Mouse (Mus musculus) MEL (cell line): ENCODE measurements around the gene Spats2. TPM values are rescaled to one million over a fixed set of nuclear protein-coding genes. Genes with fewer than 3 reads are reported as not detected.

Source experiments
- DNase-seq: peaks from one replicate; pipeline ENCODE4 v3.0.0; 2011; ENCODE audit warnings: low read depth, low spot score
- H3K27ac ChIP-seq: 2 replicates; pipeline ENCODE4 v1.5.1; 2012; ENCODE audit warnings: low read depth, mild to moderate bottlenecking, control low read depth, low read length, moderate library complexity; ENCODE audit not compliant: control insufficient read depth
- H3K27me3 ChIP-seq, 2 experiments: fragments of 150-350 bp in 1 of 2; sonication (generic) in 1 of 2; 2 replicates each; pipeline ENCODE4 v1.6.1; 2012; ENCODE audit warnings: low read length in 2 of 2, mild to moderate bottlenecking in 2 of 2, improper control_type of control experiment in 1 of 2, moderate library complexity in 1 of 2; ENCODE audit not compliant: insufficient read depth in 2 of 2, control insufficient read depth in 1 of 2
- H3K36me3 ChIP-seq, 2 experiments: 2 replicates each; pipeline ENCODE4 v1.6.1; 2012 to 2014; ENCODE audit warnings: low read length in 2 of 2, improper control_type of control experiment in 1 of 2, inconsistent platforms in 1 of 2, mild to moderate bottlenecking in 1 of 2; ENCODE audit not compliant: insufficient read depth in 2 of 2, control insufficient read depth in 1 of 2
- H3K4me1 ChIP-seq, 2 experiments: fragments of 150-350 bp in 1 of 2; sonication (generic) in 1 of 2; 2 replicates each; pipeline ENCODE4 v1.6.1; 2012; ENCODE audit warnings: low read length in 2 of 2, improper control_type of control experiment in 1 of 2, mild to moderate bottlenecking in 1 of 2; ENCODE audit not compliant: insufficient read depth in 2 of 2, control insufficient read depth in 1 of 2
- H3K4me3 ChIP-seq, 2 experiments: fragments of 150-350 bp in 1 of 2; sonication (generic) in 1 of 2; 2 replicates each; pipeline ENCODE4 v1.5.1; 2012; ENCODE audit warnings: low read depth in 2 of 2, low read length in 2 of 2, mild to moderate bottlenecking in 2 of 2, moderate library complexity in 2 of 2, control low read depth in 1 of 2, improper control_type of control experiment in 1 of 2; ENCODE audit not compliant: control insufficient read depth in 1 of 2, insufficient read depth in 1 of 2
- H3K79me2 ChIP-seq: 2 replicates; pipeline ENCODE4 v1.6.1; 2012; ENCODE audit warnings: mild to moderate bottlenecking, low read length, moderate library complexity; ENCODE audit not compliant: control insufficient read depth, poor library complexity, insufficient read depth
- H3K9ac ChIP-seq: 2 replicates; pipeline ENCODE4 v1.6.1; 2012; ENCODE audit warnings: low read depth, mild to moderate bottlenecking, control low read depth, low read length, moderate library complexity; ENCODE audit not compliant: control insufficient read depth, poor library complexity, severe bottlenecking
- H3K9me3 ChIP-seq: fragments of 150-350 bp; sonication (generic); replicated peaks from 2 replicates; pipeline ENCODE4 v1.6.1; 2012; ENCODE audit warnings: mild to moderate bottlenecking, low read length, improper control_type of control experiment, moderate library complexity; ENCODE audit not compliant: insufficient read depth
- BHLHE40 ChIP-seq: IDR thresholded peaks from 2 replicates; pipeline ENCODE4 v1.6.1; 2012; ENCODE audit warnings: low read depth, mild to moderate bottlenecking, inconsistent platforms, low read length, improper control_type of control experiment, borderline replicate concordance
- CHD1 ChIP-seq: IDR thresholded peaks from 2 replicates; pipeline ENCODE4 v1.6.1; 2012; ENCODE audit warnings: low read depth, mild to moderate bottlenecking, inconsistent platforms, low read length, improper control_type of control experiment
- CHD2 ChIP-seq: IDR thresholded peaks from 2 replicates; pipeline ENCODE4 v1.6.1; 2011; ENCODE audit warnings: low read length, improper control_type of control experiment
- CTCF ChIP-seq, 3 experiments: IDR thresholded peaks in 2 of 3; conservative IDR thresholded peaks in 1 of 3; 2 replicates each; pipeline ENCODE4 v1.5.1; 2011 to 2012; ENCODE audit warnings: low read length in 3 of 3, low read depth in 2 of 3, mild to moderate bottlenecking in 2 of 3, improper control_type of control experiment in 1 of 3, inconsistent platforms in 1 of 3, mixed read lengths in 1 of 3, moderate library complexity in 1 of 3; ENCODE audit not compliant: control insufficient read depth in 1 of 3, insufficient read depth in 1 of 3, poor library complexity in 1 of 3, severe bottlenecking in 1 of 3
- E2F4 ChIP-seq: IDR thresholded peaks from 2 replicates; pipeline ENCODE4 v1.6.1; 2011; ENCODE audit warnings: low read depth, low read length, improper control_type of control experiment, borderline replicate concordance
- EP300 ChIP-seq, 2 experiments: IDR thresholded peaks; 2 replicates each; pipeline ENCODE4 v1.6.1; 2011; ENCODE audit warnings: improper control_type of control experiment in 2 of 2, low read length in 2 of 2, low read depth in 1 of 2, mild to moderate bottlenecking in 1 of 2
- ETS1 ChIP-seq: IDR thresholded peaks from 2 replicates; pipeline ENCODE4 v1.6.1; 2012; ENCODE audit warnings: low read depth, mild to moderate bottlenecking, inconsistent platforms, low read length, improper control_type of control experiment, moderate library complexity
- GABPA ChIP-seq: IDR thresholded peaks from 2 replicates; pipeline ENCODE4 v1.6.1; 2012; ENCODE audit warnings: low read depth, mild to moderate bottlenecking, inconsistent platforms, low read length, improper control_type of control experiment, moderate library complexity
- GATA1 ChIP-seq: IDR thresholded peaks from 2 replicates; pipeline ENCODE4 v1.6.1; 2011; ENCODE audit warnings: low read depth, low read length, improper control_type of control experiment
- HCFC1 ChIP-seq: IDR thresholded peaks from 2 replicates; pipeline ENCODE4 v1.6.1; 2012; ENCODE audit warnings: low read depth, mild to moderate bottlenecking, inconsistent platforms, low read length, improper control_type of control experiment, moderate library complexity
- JUND ChIP-seq: IDR thresholded peaks from 2 replicates; pipeline ENCODE4 v1.6.1; 2011; ENCODE audit warnings: low read depth, mild to moderate bottlenecking, improper control_type of control experiment, low read length
- KAT2A ChIP-seq: conservative IDR thresholded peaks from 2 replicates; pipeline ENCODE4 v1.6.1; 2012; ENCODE audit warnings: low read depth, low read length, improper control_type of control experiment, inconsistent platforms
- MAFK ChIP-seq: IDR thresholded peaks from 2 replicates; pipeline ENCODE4 v1.6.1; 2011; ENCODE audit warnings: low read depth, mild to moderate bottlenecking, low read length, improper control_type of control experiment, borderline replicate concordance
- MAX ChIP-seq: IDR thresholded peaks from 2 replicates; pipeline ENCODE4 v1.6.1; 2011; ENCODE audit warnings: low read length, improper control_type of control experiment
- MAZ ChIP-seq: IDR thresholded peaks from 2 replicates; pipeline ENCODE4 v1.6.1; 2012; ENCODE audit warnings: low read depth, mild to moderate bottlenecking, inconsistent platforms, low read length, improper control_type of control experiment
- MYB ChIP-seq: IDR thresholded peaks from 2 replicates; pipeline ENCODE4 v1.6.1; 2011; ENCODE audit warnings: mild to moderate bottlenecking, low read depth, low read length, improper control_type of control experiment
- MYC ChIP-seq: IDR thresholded peaks from 2 replicates; pipeline ENCODE4 v1.6.1; 2011; ENCODE audit warnings: low read depth, mild to moderate bottlenecking, low read length, improper control_type of control experiment, moderate library complexity
- NELFE ChIP-seq: IDR thresholded peaks from 2 replicates; pipeline ENCODE4 v1.6.1; 2011; ENCODE audit warnings: low read depth, low read length, improper control_type of control experiment
- POLR2AphosphoS2 ChIP-seq: IDR thresholded peaks from 2 replicates; pipeline ENCODE4 v1.6.1; 2011; ENCODE audit warnings: low read length, improper control_type of control experiment
- RCOR1 ChIP-seq: IDR thresholded peaks from 2 replicates; pipeline ENCODE4 v1.6.1; 2012; ENCODE audit warnings: low read depth, mild to moderate bottlenecking, inconsistent platforms, low read length, improper control_type of control experiment
- SIN3A ChIP-seq: IDR thresholded peaks from 2 replicates; pipeline ENCODE4 v1.6.1; 2012; ENCODE audit warnings: low read length, improper control_type of control experiment, inconsistent platforms
- SMC3 ChIP-seq: IDR thresholded peaks from 2 replicates; pipeline ENCODE4 v1.6.1; 2011; ENCODE audit warnings: low read depth, low read length, improper control_type of control experiment
- TAL1 ChIP-seq: IDR thresholded peaks from 2 replicates; pipeline ENCODE4 v1.6.1; 2012; ENCODE audit warnings: mild to moderate bottlenecking, inconsistent platforms, low read length, moderate library complexity, mixed read lengths
- TBP ChIP-seq: IDR thresholded peaks from 2 replicates; pipeline ENCODE4 v1.8.0; 2011; ENCODE audit warnings: low read depth, low read length, improper control_type of control experiment
- UBTF ChIP-seq: IDR thresholded peaks from 2 replicates; pipeline ENCODE4 v1.6.1; 2012; ENCODE audit warnings: low read depth, mild to moderate bottlenecking, inconsistent platforms, low read length, improper control_type of control experiment, moderate library complexity, borderline replicate concordance; ENCODE audit not compliant: insufficient read depth
- USF2 ChIP-seq, 2 experiments: IDR thresholded peaks; 2 replicates each; pipeline ENCODE4 v1.6.1; 2011 to 2012; ENCODE audit warnings: improper control_type of control experiment in 2 of 2, low read length in 2 of 2, borderline replicate concordance in 1 of 2, inconsistent platforms in 1 of 2, low read depth in 1 of 2, mild to moderate bottlenecking in 1 of 2; ENCODE audit not compliant: insufficient read depth in 1 of 2
- ZKSCAN1 ChIP-seq: IDR thresholded peaks from 2 replicates; pipeline ENCODE4 v1.6.1; 2012; ENCODE audit warnings: low read depth, mild to moderate bottlenecking, inconsistent platforms, low read length, improper control_type of control experiment, moderate library complexity
- polyA plus RNA-seq, 2 experiments: library from polyadenylated mRNA; stranded (reverse) in 1 of 2; unstranded in 1 of 2; fragments of >175 nt in 1 of 2; fragments of >200 nt in 1 of 2; gene quantifications; 2 replicates each; pipeline versions ENCODE4 v1.2.1 to v1.2.4; 2012; ENCODE audit warnings: low replicate concordance in 2 of 2, low read depth in 1 of 2; ENCODE audit not compliant: insufficient read length in 2 of 2, insufficient read depth in 1 of 2, missing spikeins in 1 of 2
- total RNA-seq: library from RNA; depleted of rRNA; stranded (reverse); fragments of 300-350 nt; gene quantifications from 2 replicates; pipeline ENCODE4 v1.2.3, GENCODE M21; 2012

Spats2 gene
- total and polyA plus RNA-seq, 3 experiments: 8.2 to 24.5 TPM; not detected in 1

DNA sequence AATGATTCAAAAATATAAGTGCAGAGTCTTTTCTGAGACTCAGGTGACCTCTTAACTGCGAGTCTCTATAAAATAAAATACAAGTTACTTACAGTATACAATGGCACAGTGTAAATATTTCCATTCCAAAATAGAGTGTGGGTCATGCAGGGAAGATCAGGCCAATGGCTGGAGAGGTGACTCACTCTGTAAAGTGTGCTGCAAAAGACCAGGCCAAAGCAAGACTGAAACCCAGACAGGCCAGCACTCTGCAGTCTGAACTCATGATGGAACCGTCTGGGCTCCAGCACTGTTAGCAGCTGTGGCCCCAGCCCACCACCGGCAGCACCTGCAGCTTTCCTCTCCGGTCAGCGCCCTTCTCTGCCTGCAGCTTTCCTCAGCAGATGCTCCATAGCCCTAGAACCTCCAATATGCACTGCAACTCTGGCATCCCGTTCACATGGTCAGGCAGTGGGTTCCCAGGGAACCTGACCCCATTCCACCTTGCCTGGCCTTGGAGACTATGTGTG, 129.6 kb downstream of the Spats2 start:
- H3K4me1 ChIP-seq: peaks cover 3 to 18% of the 10 kb centered on the region in 2 experiments; a peak in 3 of 4 replicates
- H3K27ac ChIP-seq: no peak overlapping the region
- H3K9ac ChIP-seq: no peak overlapping the region
- no peak overlapping the region for H3K4me3 ChIP-seq
- H3K27me3 ChIP-seq: no peaks in the 10 kb centered on the region
- DNase-seq: no peak
- peaks cover 4% of the 10 kb centered on the region; the same call in 1 of the 2 replicates for H3K79me2 ChIP-seq
- no peaks in the 10 kb centered on the region for H3K9me3 ChIP-seq
- peaks cover 0 to 8% of the 10 kb centered on the region in 2 experiments; a peak in 2 of 4 replicates for H3K36me3 ChIP-seq
- TF ChIP-seq HCFC1 (no peak), SMC3 (no peak), ETS1 (no peak), POLR2AphosphoS2 (no peak), UBTF (no peak), KAT2A (no peak), MYC (no peak), TAL1 (no peak), MAZ (no peak), CHD2 (no peak), EP300 (IDR thresholded peaks at IDR 0.05; ENCODE audit: low read depth in 1 of 2, low read length in 2 of 2) (no peak), TBP (no peak), RCOR1 (no peak), CHD1 (no peak), GATA1 (no peak), JUND (no peak), USF2 (IDR thresholded peaks at IDR 0.05; ENCODE audit: borderline replicate concordance in 1 of 2, insufficient read depth in 1 of 2, low read depth in 1 of 2, low read length in 2 of 2) (no peak)

DNA sequence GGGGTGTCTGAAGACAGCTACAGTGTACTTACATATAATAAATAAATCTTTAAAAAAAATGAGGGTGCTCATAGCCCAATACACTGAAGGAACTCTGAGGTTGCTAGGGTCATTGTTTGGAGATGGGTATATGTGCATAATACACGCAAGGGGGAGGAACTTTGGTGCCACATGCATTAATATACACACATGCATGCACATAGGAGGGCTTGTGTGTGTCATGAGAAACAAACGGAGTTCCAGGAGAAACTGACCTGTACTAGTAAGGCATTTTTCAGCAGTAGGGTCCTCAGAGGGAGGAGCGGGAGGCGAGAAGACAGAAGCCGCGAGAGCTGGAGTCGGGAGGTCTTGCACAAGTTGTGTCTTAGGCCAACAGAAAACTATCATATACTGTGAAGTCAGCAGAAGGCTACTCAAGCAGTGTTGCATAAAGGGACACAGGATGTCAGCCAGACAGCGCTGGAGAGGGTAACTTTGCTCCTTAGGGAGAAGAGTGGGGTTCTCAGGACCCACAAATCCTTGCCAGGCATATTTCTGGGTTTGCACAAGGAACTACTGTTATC, 133.5 kb downstream of the Spats2 start:
- peak overlapping the region in 1 of 2 experiments; percentile 40; a peak in 1 of 4 replicates for H3K4me3 ChIP-seq
- H3K27ac ChIP-seq: no peak overlapping the region
- H3K9ac ChIP-seq: no peak overlapping the region
- TF ChIP-seq GATA1 (0 out of 2 replicates have a peak, but pooled peaks have one; percentile 10), ZKSCAN1 (no peak), MYB (no peak), TBP (no peak), KAT2A (no peak), BHLHE40 (no peak), MAZ (no peak), CHD2 (no peak), E2F4 (no peak), NELFE (0 out of 2 replicates have a peak, but pooled peaks have one; percentile 12), MAFK (no peak), MAX (no peak), JUND (no peak), SIN3A (no peak), EP300 (IDR thresholded peaks at IDR 0.05; ENCODE audit: low read depth in 1 of 2, low read length in 2 of 2) (no peak), GABPA (no peak), CTCF (IDR thresholded peaks at IDR 0.05 in 2 of 3, conservative IDR thresholded peaks at IDR 0.05 in 1 of 3; ENCODE audit: control insufficient read depth in 1 of 3, insufficient read depth in 1 of 3, low read depth in 2 of 3, low read length in 3 of 3, poor library complexity in 1 of 3, severe bottlenecking in 1 of 3) (no peak)
- H3K36me3 ChIP-seq: peaks cover 0 to 7% of the 10 kb centered on the region in 2 experiments; a peak in 1 of 4 replicates
- H3K4me1 ChIP-seq: peaks cover 3 to 12% of the 10 kb centered on the region in 2 experiments
- no peaks in the 10 kb centered on the region for H3K9me3 ChIP-seq
- no peak for DNase-seq
- H3K27me3 ChIP-seq: no peaks in the 10 kb centered on the region
- no peaks in the 10 kb centered on the region for H3K79me2 ChIP-seq
